Mouse (Mus musculus): ENCODE data around the gene Gm10271. TPM values are rescaled to one million over a fixed set of nuclear protein-coding genes. Genes with fewer than 3 reads are reported as not detected.
A peak's percentile ranks its signal among the peaks of the same experiment; 100 is the strongest.

Gm10271 gene
- polyA plus RNA-seq, 1 experiment from 2014 or later = not detected

DNA sequence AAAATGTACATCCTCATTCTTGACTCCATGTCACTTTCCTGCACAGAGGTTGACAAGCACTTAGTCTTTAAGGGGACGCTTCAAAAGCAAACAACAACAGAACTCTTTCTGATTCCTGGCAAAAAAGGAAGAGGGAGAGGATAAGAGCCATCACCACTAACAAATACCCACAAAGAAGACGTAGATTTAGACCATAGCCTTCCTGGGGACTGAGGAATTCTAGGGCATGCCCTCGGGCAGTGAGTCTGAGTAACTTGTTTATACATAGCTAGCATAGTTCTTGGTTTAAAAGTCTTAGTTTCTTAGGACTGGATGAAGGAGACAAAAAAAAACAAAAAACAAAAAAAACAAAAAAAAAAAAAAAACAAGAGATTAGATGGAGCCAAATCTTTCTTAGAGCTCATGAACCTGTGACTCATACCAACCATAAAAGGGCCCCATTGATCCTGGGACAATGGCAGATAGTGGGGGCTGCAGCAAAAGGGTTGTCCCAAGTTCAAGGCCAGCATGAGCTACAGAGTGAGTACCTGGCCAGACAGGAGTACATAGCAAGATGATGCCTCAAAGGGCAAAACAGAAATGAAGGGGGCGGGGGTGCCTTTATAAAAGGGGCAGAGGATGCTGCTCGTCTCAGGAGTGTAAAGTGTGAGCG, 23.3 kb upstream of the Gm10271 start:
- no peaks in the 10 kb centered on the region for H3K4me1 ChIP-seq (replicated peaks; ENCODE audit: control insufficient read depth, insufficient read depth)
- no peak overlapping the region for H3K4me2 ChIP-seq (replicated peaks; ENCODE audit: low read depth)
- no peak overlapping the region for H3K9ac ChIP-seq (ENCODE audit: low read length)
- 56% methylated on average over 6 of the region's 6 CpGs for WGBS
- H3K27ac ChIP-seq (replicated peaks) = no peak overlapping the region; the same call in 1 of the 2 replicates
- ATAC-seq (ENCODE audit: low FRiP score, low TSS enrichment) = peak; percentile 46; the same call in 1 of the 2 replicates
- TF ChIP-seq EP300 (optimal IDR thresholded peaks at IDR 0.05) = no peak
- no peak for TF ChIP-seq CTCF (IDR thresholded peaks at IDR 0.05; ENCODE audit: low read depth)
- DNase-seq (ENCODE audit: low spot score) = no peak
- H3K9me3 ChIP-seq (ENCODE audit: control insufficient read depth, low read length) = no peaks in the 10 kb centered on the region
- H3K36me3 ChIP-seq (ENCODE audit: control insufficient read depth, insufficient read depth, low read length) = no peaks in the 10 kb centered on the region
- no peaks in the 10 kb centered on the region for H3K27me3 ChIP-seq (ENCODE audit: control insufficient read depth, insufficient read depth, low read length)
- H3K4me3 ChIP-seq (ENCODE audit: low read depth, low read length) = no peak overlapping the region

DNA sequence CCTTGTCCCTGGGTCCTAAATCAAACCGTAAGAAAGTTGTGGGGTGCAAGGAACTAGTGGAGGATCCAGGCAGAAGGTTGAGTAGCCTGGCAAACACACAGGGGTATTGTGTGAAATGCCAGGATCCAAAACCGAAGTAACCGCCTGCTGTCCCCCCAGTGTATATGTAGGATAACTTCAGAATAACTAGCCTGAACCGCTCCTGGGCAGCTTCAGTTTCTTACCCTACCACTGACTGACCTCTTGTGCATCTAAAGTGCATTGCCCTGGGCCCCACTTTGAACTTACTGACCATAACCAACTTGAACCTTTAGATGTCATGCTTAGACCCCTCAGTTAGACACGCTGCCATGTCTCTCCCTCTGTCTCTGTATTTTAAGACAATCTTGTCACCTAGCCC, 22.8 kb upstream of the Gm10271 start:
- no peaks in the 10 kb centered on the region for H3K4me1 ChIP-seq (replicated peaks; ENCODE audit: control insufficient read depth, insufficient read depth)
- no peak for ATAC-seq (ENCODE audit: low FRiP score, low TSS enrichment)

DNA sequence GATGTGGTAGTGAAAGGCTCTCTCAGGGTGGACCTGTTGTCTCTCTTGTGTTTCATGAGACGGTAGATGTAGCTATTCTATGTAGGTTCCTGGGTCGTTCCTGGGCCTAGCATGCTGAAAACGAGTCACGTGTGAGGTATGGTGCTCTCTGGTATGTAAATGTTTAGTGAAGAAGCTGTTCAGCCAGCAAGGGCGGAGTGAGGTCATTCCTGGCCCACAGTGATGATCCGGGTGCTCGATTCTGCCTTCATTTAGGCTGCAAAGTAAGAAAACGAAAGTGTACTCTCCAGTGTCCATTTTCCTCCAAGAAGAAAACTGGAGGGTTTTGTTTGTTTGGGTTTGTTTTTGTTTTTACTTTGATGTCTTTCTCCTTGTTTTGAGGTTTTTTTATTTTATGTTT, 21.6 kb upstream of the Gm10271 start:
- ATAC-seq (ENCODE audit: low FRiP score, low TSS enrichment) (no peak), DNase-seq (ENCODE audit: low spot score) (no peak)
- no peak overlapping the region for H3K27ac ChIP-seq (replicated peaks)
- WGBS = 56% methylated on average over 8 of the region's 8 CpGs
- H3K9me3 ChIP-seq (ENCODE audit: control insufficient read depth, low read length) = no peaks in the 10 kb centered on the region
- TF ChIP-seq CTCF (IDR thresholded peaks at IDR 0.05; ENCODE audit: low read depth) (no peak), EP300 (optimal IDR thresholded peaks at IDR 0.05) (no peak)
- H3K4me2 ChIP-seq (replicated peaks; ENCODE audit: low read depth) = no peak overlapping the region
- no peak overlapping the region for H3K4me3 ChIP-seq (ENCODE audit: low read depth, low read length)
- H3K4me1 ChIP-seq (replicated peaks; ENCODE audit: control insufficient read depth, insufficient read depth) = no peaks in the 10 kb centered on the region
- H3K9ac ChIP-seq (ENCODE audit: low read length) = no peak overlapping the region
- H3K36me3 ChIP-seq (ENCODE audit: control insufficient read depth, insufficient read depth, low read length) = no peaks in the 10 kb centered on the region
- H3K27me3 ChIP-seq (ENCODE audit: control insufficient read depth, insufficient read depth, low read length) = no peaks in the 10 kb centered on the region

More for the DNA sequence above, 22.8 kb upstream of the Gm10271 start:
- no peak overlapping the region for H3K27ac ChIP-seq (replicated peaks)
- H3K4me2 ChIP-seq (replicated peaks; ENCODE audit: low read depth) = no peak overlapping the region
- WGBS = 82% methylated on average over 5 of the region's 5 CpGs
- H3K9me3 ChIP-seq (ENCODE audit: control insufficient read depth, low read length) = no peaks in the 10 kb centered on the region
- H3K9ac ChIP-seq (ENCODE audit: low read length) = no peak overlapping the region
- no peak overlapping the region for H3K4me3 ChIP-seq (ENCODE audit: low read depth, low read length)
- TF ChIP-seq EP300 (optimal IDR thresholded peaks at IDR 0.05) (no peak), CTCF (IDR thresholded peaks at IDR 0.05; ENCODE audit: low read depth) (no peak)
- H3K36me3 ChIP-seq (ENCODE audit: control insufficient read depth, insufficient read depth, low read length) = no peaks in the 10 kb centered on the region
- no peaks in the 10 kb centered on the region for H3K27me3 ChIP-seq (ENCODE audit: control insufficient read depth, insufficient read depth, low read length)
- no peak for DNase-seq (ENCODE audit: low spot score)

- DNase-seq (ENCODE audit: low spot score) (no peak), ATAC-seq (ENCODE audit: low FRiP score, low TSS enrichment) (no peak)
- no peak for TF ChIP-seq CTCF (IDR thresholded peaks at IDR 0.05; ENCODE audit: low read depth)
- TF ChIP-seq EP300 (optimal IDR thresholded peaks at IDR 0.05) = no peak
- Histone ChIP-seq H3K27ac (replicated peaks) (no peak within 1 kb of the TSS), H3K36me3 (ENCODE audit: control insufficient read depth, insufficient read depth, low read length) (no peaks in the 10 kb centered on the region), H3K4me2 (replicated peaks; ENCODE audit: low read depth) (peak within 1 kb of the TSS; percentile 29), H3K4me1 (replicated peaks; ENCODE audit: control insufficient read depth, insufficient read depth) (no peaks in the 10 kb centered on the region; the same call in 1 of the 2 replicates), H3K9me3 (ENCODE audit: control insufficient read depth, low read length) (no peaks in the 10 kb centered on the region), H3K4me3 (ENCODE audit: low read depth, low read length) (no peak within 1 kb of the TSS), H3K27me3 (ENCODE audit: control insufficient read depth, insufficient read depth, low read length) (no peaks in the 10 kb centered on the region), H3K9ac (ENCODE audit: low read length) (peak within 1 kb of the TSS; percentile 36)
- WGBS = 32% methylated on average over 21 of the region's 21 CpGs
These were observed 14.1 kb upstream of the Gm10271 start, which contains the start of gene Best3 for GRCm38 (mm10) chr10:116986264-116987082. Gene Best3 (plus strand): TSS chr10:116986314.

GRCm38 (mm10) chr10:116984836-116985235, 12.4 kb upstream of the Gm10271 start:
- no peaks in the 10 kb centered on the region for H3K36me3 ChIP-seq (ENCODE audit: control insufficient read depth, insufficient read depth, low read length)
- H3K4me3 ChIP-seq (ENCODE audit: low read depth, low read length) = no peak overlapping the region
- DNase-seq (ENCODE audit: low spot score) (no peak), ATAC-seq (ENCODE audit: low FRiP score, low TSS enrichment) (no peak)
- H3K4me1 ChIP-seq (replicated peaks; ENCODE audit: control insufficient read depth, insufficient read depth) = no peaks in the 10 kb centered on the region; the same call in 1 of the 2 replicates
- no peak overlapping the region for H3K27ac ChIP-seq (replicated peaks)
- TF ChIP-seq CTCF (IDR thresholded peaks at IDR 0.05; ENCODE audit: low read depth) = no peak
- no peak for TF ChIP-seq EP300 (optimal IDR thresholded peaks at IDR 0.05)
- no peaks in the 10 kb centered on the region for H3K27me3 ChIP-seq (ENCODE audit: control insufficient read depth, insufficient read depth, low read length)
- WGBS = 56% methylated on average over 12 of the region's 12 CpGs
- no peaks in the 10 kb centered on the region for H3K9me3 ChIP-seq (ENCODE audit: control insufficient read depth, low read length)
- no peak overlapping the region for H3K9ac ChIP-seq (ENCODE audit: low read length)
- no peak overlapping the region for H3K4me2 ChIP-seq (replicated peaks; ENCODE audit: low read depth)

DNA sequence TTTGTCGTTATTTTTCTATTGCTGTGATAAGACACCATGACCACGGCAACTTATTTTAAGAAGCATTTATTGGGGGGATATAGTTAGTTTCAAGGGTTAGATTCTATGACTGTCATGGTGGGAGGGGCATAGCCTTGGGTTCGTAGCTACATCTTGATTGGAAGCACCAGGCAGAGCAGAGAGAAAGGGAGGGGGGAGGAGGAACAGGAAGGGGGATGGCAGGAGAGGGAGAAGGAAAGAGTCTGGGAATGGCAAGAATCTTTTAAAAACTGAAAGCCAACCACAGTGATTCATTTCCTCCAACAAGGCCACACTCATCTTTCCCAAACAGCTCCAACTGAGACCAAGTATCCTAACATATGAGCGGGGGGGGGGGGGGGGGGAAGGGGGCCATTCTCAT, 10.1 kb upstream of the Gm10271 start:
- Histone ChIP-seq H3K27ac (replicated peaks) (no peak overlapping the region), H3K4me2 (replicated peaks; ENCODE audit: low read depth) (no peak overlapping the region), H3K9me3 (ENCODE audit: control insufficient read depth, low read length) (no peaks in the 10 kb centered on the region), H3K36me3 (ENCODE audit: control insufficient read depth, insufficient read depth, low read length) (no peaks in the 10 kb centered on the region), H3K9ac (ENCODE audit: low read length) (no peak overlapping the region), H3K27me3 (ENCODE audit: control insufficient read depth, insufficient read depth, low read length) (no peaks in the 10 kb centered on the region), H3K4me3 (ENCODE audit: low read depth, low read length) (no peak overlapping the region), H3K4me1 (replicated peaks; ENCODE audit: control insufficient read depth, insufficient read depth) (no peaks in the 10 kb centered on the region; the same call in 1 of the 2 replicates)
- DNase-seq (ENCODE audit: low spot score) = no peak
- WGBS = 73% methylated on average over 3 of the region's 4 CpGs
- ATAC-seq (ENCODE audit: low FRiP score, low TSS enrichment) = no peak
- TF ChIP-seq CTCF (IDR thresholded peaks at IDR 0.05; ENCODE audit: low read depth) (no peak), EP300 (optimal IDR thresholded peaks at IDR 0.05) (no peak)
